Mouse (Mus musculus) T-helper 2 cell (primary cell): ENCODE results near the gene Epc2.

ENCODE experiments used
- in situ Hi-C: fragments of 300-600 bp; cut with MboI, MseI; formaldehyde crosslinking; loops from one replicate; pipeline ENCODE4 v1.15.1; 2025; ENCODE audit warnings: high pct_unique_total_duplicates

The Epc2 gene

DNA sequence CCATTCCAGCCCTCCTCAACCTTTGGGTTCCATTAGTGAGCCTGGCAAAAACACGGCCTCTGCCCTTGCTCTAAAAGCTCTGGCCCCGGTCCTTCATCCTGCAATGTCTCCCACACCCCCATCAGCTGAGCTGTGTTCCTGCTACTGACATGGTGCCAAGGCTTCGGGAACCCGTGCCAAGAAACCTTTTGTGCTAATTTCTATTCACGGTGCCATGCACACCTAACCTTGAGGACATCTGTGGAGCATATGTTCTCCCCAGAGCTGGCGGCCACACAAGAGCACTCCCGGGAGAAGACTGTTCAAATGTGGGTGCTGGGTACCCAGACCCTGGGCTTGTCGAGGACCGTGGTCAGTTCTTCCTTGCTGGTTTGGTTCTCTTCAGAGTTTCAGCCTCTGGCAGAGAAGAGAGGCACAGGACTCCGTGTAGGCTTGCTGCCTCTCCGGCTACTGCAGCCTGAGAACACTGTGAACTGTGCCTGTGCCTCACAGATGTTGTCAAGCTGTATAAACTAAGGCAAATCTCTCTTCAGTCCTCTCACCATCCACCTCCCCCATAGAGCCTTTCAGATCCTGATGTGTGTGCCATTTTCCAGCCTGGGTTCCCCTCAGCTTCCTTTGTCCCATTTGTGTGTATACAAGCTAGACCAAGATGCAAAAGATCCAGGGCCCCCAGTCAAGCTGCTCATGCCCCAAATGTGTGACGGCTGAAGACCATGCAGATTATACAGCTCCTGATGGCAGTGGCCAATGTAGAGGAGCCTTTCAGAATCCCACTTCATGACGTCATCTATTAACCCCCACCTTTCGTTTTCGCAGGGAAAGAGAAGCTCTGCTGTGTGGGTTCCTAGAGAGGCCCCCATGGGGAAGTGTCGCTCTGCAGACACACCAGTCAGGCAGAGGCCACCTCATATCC, 118.8 kb downstream of the Epc2 start:
- in situ Hi-C loops, result no loop called here

GRCm38 (mm10) chr2:49570778-49571101, 119.5 kb downstream of the Epc2 start:
- in situ Hi-C loops, result no loop called here

- in situ Hi-C loops, result no loop called here
These were observed 120.1 kb downstream of the Epc2 start for GRCm38 (mm10) chr2:49571159-49571920.

GRCm38 (mm10) chr2:49572111-49572642, 120.9 kb downstream of the Epc2 start:
- in situ Hi-C loops, result no loop called here

DNA sequence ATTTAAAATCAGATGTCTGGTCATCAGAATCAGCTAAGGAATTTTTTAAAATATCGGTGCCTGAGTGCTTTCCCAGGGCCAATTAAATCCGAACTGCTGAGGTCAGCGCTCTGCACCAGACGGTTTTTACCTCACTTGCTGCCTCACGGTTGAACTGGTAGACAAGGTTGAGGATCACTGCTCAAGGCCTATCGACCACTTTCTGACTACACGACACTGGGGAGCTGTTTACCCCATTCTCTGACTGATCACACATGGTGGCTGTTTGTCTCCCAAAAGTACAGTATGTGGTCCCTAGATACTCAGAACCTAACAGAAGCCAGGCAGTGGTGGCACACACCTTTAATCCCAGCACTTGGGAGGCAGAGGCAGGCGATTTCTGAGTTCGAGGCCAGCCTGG, 121.4 kb downstream of the Epc2 start:
- in situ Hi-C loops, result no loop called here

DNA sequence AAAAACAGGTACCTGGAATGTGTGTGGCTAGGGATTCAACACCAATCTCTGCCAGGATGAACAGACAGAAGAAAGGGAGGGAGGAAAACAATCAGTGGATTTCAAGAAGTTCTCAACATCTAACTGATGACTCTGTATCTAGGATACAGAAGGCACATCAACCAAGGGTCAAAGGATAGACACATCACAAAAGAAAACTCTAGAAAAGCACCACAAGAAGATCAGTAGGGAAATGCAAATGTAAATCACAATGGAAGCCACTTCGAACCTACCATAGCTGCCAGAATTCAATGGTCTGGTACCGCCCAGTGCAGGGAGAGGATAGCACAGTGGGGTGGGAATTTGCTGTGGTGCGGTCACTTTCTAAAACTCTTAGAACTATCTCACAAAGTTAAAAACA, 122.0 kb downstream of the Epc2 start:
- in situ Hi-C loops, result no loop called here

DNA sequence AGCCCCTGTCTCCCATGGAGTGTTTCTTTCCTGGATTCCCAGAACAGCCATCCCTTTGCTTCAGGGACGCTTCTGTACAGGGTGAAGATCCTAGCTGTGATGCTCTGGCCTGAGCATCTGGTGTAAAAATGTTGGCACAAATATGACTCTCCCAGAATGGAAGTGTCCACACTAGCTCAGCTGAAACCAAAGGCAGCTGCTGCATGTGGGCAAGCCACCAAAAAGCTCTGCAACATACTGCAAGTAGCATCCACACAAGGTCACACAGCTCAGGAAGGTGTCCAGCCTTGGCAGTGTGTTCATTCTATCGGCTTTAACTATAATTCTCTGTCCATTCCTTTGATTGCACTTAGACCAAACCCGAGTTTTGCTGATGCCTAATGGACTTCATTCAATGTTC, 129.3 kb downstream of the Epc2 start:
- in situ Hi-C loops, result no loop called here

DNA sequence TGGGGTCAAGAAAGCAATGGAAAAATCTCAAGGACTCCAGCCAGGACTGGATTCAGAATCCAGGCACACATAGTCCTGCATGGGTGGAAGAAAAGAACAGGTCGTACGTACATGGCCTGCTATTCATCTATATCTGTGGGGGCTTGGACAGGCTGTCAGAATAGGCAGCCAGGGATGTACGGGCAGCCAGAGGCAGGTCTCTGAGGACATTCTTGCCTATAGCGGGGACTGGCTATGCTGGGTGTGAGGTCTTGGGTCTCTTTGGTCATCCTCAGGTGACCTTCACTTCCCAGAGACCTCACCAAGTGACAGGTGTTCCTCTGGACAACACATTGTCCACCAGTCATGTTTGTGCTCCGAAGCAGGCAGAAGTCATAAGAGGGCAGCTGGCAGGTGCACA, 131.3 kb downstream of the Epc2 start:
- in situ Hi-C loops, result no loop called here

GRCm38 (mm10) chr2:49583311-49583710, 132.0 kb downstream of the Epc2 start:
- in situ Hi-C loops, result no loop called here

- in situ Hi-C loops, result no loop called here
These were observed 139.2 kb downstream of the Epc2 start for GRCm38 (mm10) chr2:49590450-49590849.

- in situ Hi-C loops, result no loop called here
These were observed 141.6 kb downstream of the Epc2 start for GRCm38 (mm10) chr2:49592926-49593325.

DNA sequence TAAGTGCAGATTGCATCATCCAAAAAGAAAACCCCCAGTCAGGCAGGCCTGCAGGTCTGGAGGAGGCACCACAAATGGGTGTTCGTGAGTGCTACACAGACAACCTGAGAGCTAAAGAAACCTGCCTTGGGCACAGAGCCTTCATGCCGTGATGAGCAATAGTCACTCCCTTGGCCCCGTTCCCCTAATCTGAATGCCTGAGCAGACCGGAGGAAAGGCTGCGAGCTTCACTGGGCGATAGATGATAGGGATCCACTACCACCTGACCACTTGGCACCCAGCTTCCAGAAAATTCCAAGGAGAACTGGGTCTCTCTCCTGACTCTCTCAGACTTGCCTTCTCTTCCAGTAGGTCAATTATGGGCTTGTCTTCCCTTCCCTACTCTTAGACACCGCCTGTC, 143.6 kb downstream of the Epc2 start:
- in situ Hi-C loops, result no loop called here

GRCm38 (mm10) chr2:49596318-49596717, 145.0 kb downstream of the Epc2 start:
- in situ Hi-C loops, result no loop called here

GRCm38 (mm10) chr2:49600021-49600681, 148.9 kb downstream of the Epc2 start:
- in situ Hi-C loops, result no loop called here
